8 mouse cellular contexts compared by ENCODE assay signal in the genomic region with DNA sequence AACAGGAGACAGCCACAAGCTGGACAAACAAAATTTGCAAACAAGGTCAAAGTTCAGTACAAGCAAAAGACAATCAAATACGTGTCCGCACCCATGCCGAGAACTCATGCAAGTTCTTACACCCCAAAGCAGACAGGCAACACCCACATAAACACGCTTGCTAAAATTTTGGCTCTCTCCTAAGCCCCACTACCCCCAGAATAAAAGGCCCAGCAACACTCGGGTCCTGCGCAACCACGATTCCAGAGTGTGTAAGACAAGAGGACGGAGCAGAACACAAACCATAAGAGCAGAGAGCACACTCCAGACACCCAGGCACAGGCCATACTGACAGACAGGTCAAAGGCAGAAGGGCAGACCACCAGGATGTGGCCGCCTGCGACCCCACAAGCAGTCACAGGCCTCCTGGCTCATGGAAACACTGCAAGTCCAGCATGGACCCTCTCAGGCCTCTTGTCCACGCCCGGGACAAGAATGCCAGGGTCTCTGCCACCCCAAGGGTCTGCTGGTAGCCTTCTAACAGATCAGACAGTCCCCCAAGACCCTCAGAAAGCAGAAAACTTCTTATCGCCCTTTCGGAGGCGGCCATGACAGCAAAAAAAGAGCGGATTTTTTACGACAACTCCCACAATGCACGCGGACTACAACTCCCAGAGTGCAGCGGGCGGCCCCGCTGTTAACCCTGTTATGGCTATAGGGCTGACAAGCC. TPM values are rescaled to one million over a fixed set of nuclear protein-coding genes. Genes with fewer than 3 reads are reported as not detected.
DNase-seq lines count a peak whose midpoint lies in the region; ATAC-seq lines count a peak whose summit lies in the region.

No protein-coding gene starts in this region.

- H3K27me3 ChIP-seq in hindbrain, embryonic 12.5 days = no peaks in the 10 kb centered on the region; the same call in 1 of the 2 replicates

- peak overlapping the region; percentile 91 for H3K9ac ChIP-seq in hindbrain, embryonic 12.5 days

- peak; percentile 98 for ATAC-seq in hindbrain, embryonic 12.5 days (ENCODE audit: low FRiP score)

- H3K27ac ChIP-seq in hindbrain, embryonic 12.5 days = no peak overlapping the region

- H3K4me1 ChIP-seq in hindbrain, embryonic 12.5 days = peaks cover 12% of the 10 kb centered on the region

- DNase-seq in MN1 (ENCODE audit: low spot score) = peak; percentile 88
- DNase-seq in cerebellum, adult 9-10 months = peak; percentile 88
- DNase-seq in frontal cortex, adult 2 months (ENCODE audit: extremely low spot score in 1 of 2, low spot score in 1 of 2) = peak; percentile 79 to 95
- DNase-seq in layer of hippocampus, postnatal 14 days (ENCODE audit: low spot score in 2 of 2) = peak; percentile 86 to 92
- peak; percentile 85 for DNase-seq in lung, postnatal 14 days
- DNase-seq in retina, adult 2 months (ENCODE audit: low read depth, low spot score) = peak; percentile 80
- DNase-seq in thymus, postnatal 36 days = peak; percentile 83 to 85

- 3% methylated on average over 22 of the region's 22 CpGs for WGBS in hindbrain, embryonic 12.5 days

- no peaks in the 10 kb centered on the region for H3K9me3 ChIP-seq in hindbrain, embryonic 12.5 days (replicated peaks)

- H3K4me2 ChIP-seq in hindbrain, embryonic 12.5 days (replicated peaks) = peak overlapping the region; percentile 88

- no peaks in the 10 kb centered on the region for H3K36me3 ChIP-seq in hindbrain, embryonic 12.5 days

- H3K4me3 ChIP-seq in hindbrain, embryonic 12.5 days = peak overlapping the region; percentile 93

RNA-seq across cellular contexts. Expression of gene Hsd17b12, which starts 20.7 kb away (rescaled TPM):
- polyA plus RNA-seq in frontal cortex, adult 2 months (2012; rRNA removed) = 66.0 and 74.7 TPM in 2 replicates
- 99.4 and 103 TPM in 2 replicates for polyA plus RNA-seq in hindbrain, embryonic 12.5 days (2016; fragmentation: Nextera tagmentation; extraction: Ambion mirVana)
- total RNA-seq in layer of hippocampus, postnatal 14 days (2021) = 10 to 100 TPM; 84.8 to 91.3 TPM
